Mouse (Mus musculus): Measurements from ENCODE around the gene Cdpf1. TPM values are rescaled to one million over a fixed set of nuclear protein-coding genes. Genes with fewer than 3 reads are reported as not detected.

Cdpf1 gene
- 34.7 and 54.3 TPM in 2 replicates for polyA plus RNA-seq (2012; rRNA removed)

DNA sequence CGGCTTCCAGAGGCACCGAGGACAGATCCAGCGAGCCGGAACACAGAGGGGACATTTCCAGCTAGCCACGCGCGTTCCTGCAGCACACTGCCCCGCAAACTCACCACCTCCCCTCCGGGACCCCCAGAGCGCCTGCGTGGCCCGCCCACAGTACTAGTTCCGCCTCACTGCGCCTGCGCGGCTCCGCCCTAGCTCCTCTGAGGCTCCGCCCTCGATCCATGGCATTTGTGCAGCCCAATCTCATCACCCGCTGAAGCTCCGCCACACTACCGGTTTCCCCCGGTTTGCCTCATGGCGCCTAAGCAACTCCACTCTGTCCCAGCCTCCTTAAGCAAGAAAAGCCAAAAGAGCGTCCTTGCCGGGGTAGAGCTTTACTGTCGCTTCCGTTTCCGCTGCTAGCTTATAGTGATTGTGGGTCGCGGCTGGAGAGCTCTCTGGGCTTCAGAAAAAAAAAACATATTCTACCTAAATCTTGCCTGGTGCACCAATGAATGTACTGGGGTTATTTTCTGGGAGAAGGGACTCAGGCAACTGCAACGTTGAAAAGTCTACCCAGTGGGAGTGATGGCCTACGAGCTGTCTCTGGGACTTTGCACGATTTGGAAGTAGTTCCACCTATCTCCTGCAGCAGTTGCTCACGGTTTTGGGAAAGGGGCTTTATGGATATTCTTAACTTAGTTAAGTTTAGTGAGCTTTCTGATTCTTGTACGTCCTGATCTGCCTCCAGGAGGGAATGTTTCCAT lies at the start of gene Cdpf1:
Gene Cdpf1 (minus strand): TSS at position 163 of the 743 bp plus-strand sequence.

DNA sequence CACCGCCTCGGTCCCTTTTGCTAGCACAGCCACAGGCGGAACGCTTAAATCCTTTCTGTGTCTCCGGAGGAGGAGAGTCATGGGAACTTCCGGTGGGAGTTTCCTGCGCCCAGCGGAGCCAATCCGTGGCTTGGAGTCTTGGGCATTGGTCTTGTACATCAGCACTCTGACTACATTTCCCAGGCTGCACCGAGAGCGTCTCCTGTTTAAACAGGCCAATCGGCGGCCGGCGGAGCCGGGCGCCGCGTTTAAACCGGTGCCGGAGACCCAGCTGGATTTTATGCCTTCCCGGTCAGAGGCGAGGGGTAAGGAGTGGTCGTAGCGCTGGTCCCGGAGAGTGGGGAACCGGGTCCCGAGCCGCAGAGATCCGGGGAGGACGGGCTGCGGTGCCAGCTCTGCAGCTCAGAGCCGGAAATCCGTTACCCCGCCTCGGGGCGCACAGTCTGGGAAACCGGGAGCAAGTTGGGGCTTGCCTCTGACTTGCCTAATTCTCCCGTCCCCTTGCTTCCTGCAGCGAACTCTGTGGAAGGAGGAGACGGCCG lies 48.1 kb upstream of the Cdpf1 start, which contains the start of gene Gtse1:
Gene Gtse1 (plus strand): TSS at position 256 of the 542 bp plus-strand sequence.

DNA sequence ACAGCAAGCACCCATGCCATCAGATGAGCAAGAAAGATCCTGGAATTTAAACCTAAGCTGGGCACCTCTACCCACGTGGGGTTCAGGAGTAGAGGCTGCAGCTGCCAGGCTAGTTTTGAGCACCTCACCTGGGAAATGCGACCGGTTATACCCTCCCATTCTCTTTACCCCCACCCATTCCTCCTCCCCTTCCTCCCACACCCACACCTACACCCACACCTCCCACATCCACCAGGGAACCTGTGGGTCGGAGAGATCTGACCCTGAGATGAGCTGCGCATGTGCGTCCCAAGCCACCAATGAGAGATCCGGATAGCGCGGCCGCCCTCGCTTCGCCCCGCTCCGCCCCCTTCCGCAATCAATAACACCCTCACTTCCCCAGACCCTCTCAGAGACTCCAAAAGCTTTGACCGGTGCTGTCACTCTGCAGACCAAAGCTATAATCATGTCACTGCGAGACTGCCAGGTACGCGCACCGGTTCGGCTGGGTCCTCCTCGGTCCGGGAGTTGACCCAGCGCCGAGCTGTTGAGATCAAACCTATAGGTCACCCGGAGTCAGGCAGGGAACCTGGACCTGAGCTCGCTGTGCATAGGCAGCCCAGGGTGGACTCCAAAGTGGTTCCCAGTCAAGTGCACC lies 20.6 kb upstream of the Cdpf1 start, which contains the start of gene Ttc38:
Gene Ttc38 (plus strand): TSS at position 353 of the 637 bp plus-strand sequence.

DNA sequence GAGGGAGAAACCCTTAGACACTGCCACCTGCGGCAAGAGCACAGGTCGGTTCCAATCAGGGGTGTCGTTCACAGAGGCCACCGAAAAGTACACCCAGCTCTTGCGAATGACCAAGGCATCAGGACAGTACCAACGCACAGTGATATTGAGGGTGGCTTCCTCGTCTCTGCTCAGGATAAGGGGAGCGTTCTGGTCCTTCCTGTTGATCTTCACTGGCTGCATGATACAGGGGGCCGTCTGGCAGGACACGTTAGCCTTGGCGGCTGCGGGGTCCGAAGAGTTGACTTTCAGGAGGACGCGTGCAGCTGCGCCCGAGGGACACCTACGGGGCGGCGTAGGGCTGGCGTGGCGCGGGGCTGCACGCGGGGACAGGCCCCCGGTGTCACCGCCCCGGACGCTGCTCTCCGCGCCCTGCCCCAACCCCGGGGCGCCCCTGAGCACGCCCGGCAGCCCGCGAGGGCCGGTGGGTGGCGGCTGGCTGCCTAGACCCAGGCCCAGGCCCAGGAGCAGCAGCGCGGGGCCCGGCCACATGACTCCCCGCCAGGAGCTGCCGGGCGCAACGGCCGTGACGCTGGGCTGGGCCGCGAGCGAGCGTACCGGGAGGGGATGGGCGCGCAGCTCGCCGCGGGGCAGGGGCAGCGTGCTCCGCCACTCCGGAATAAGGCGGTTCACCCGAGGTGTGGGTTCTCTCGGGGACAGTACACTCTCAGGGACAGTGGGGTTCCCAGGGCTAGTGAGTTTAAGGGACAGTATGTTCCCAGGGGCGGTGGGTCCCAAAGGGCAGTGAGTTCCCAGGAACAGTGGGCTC lies 9.9 kb upstream of the Cdpf1 start, which contains the start of gene Pkdrej:
Gene Pkdrej (minus strand): TSS at position 532 of the 808 bp plus-strand sequence.

Other genes with a start within 250 kb of the Cdpf1 start
- 23.6 and 29.2 TPM in 2 replicates for gene Wnt7b, start 229.2 kb downstream of the Cdpf1 start, polyA plus RNA-seq (2012; rRNA removed)
- gene Ppara, start 76.7 kb downstream of the Cdpf1 start, polyA plus RNA-seq (2012; rRNA removed), result 5.0 and 7.0 TPM in 2 replicates
- 0.31 and 0.42 TPM in 2 replicates for gene Pkdrej, start 10.0 kb upstream of the Cdpf1 start, polyA plus RNA-seq (2012; rRNA removed)
- gene Ttc38, start 20.6 kb upstream of the Cdpf1 start, polyA plus RNA-seq (2012; rRNA removed), result 5.3 and 7.0 TPM in 2 replicates
- gene Gtse1, start 48.0 kb upstream of the Cdpf1 start, polyA plus RNA-seq (2012; rRNA removed), result 10.4 and 12.8 TPM in 2 replicates
- 40.1 and 46.8 TPM in 2 replicates for gene Trmu, start 67.6 kb upstream of the Cdpf1 start, polyA plus RNA-seq (2012; rRNA removed)
- gene Celsr1, start 222.1 kb upstream of the Cdpf1 start, polyA plus RNA-seq (2012; rRNA removed), result 30.3 and 37.2 TPM in 2 replicates
- 26.4 and 26.9 TPM in 2 replicates for gene Gramd4, start 246.0 kb upstream of the Cdpf1 start, polyA plus RNA-seq (2012; rRNA removed)

Data from ovary, adult 2 months (tissue).